Mouse (Mus musculus) embryonic facial prominence, embryonic 13.5 days (tissue): ENCODE measurements around the gene Platr17. TPM values are rescaled to one million over a fixed set of nuclear protein-coding genes. Genes with fewer than 3 reads are reported as not detected.

ENCODE experiments used
- ATAC-seq: fragments of 200-750 bp; cut with Nextera tagmentation; 2 replicates; pipeline ENCODE4 v1.8.0; 2017; ENCODE audit warnings: low read depth; ENCODE audit not compliant: insufficient number of reproducible peaks, insufficient read depth, low FRiP score, low TSS enrichment
- H3K27ac ChIP-seq: fragments of 300-500 bp; sonication (generic); 2 replicates; pipeline ENCODE4 v1.5.1; 2015; ENCODE audit warnings: moderate library complexity, mild to moderate bottlenecking, inconsistent platforms
- H3K27me3 ChIP-seq: fragments of 300-500 bp; sonication (generic); 2 replicates; pipeline ENCODE4 v1.6.1; 2015; ENCODE audit warnings: mild to moderate bottlenecking, inconsistent platforms
- H3K36me3 ChIP-seq: fragments of 300-500 bp; sonication (generic); 2 replicates; pipeline ENCODE4 v1.6.1; 2015; ENCODE audit warnings: mild to moderate bottlenecking, inconsistent platforms
- H3K4me1 ChIP-seq: fragments of 300-500 bp; sonication (generic); 2 replicates; pipeline ENCODE4 v1.6.1; 2015; ENCODE audit warnings: inconsistent platforms
- H3K4me2 ChIP-seq: fragments of 300-500 bp; sonication (generic); 2 replicates; pipeline ENCODE4 v1.6.1; 2015; ENCODE audit warnings: moderate library complexity, mild to moderate bottlenecking, inconsistent platforms
- H3K4me3 ChIP-seq: fragments of 300-500 bp; sonication (generic); 2 replicates; pipeline ENCODE4 v1.5.1; 2015; ENCODE audit warnings: mild to moderate bottlenecking, inconsistent platforms
- H3K9ac ChIP-seq: fragments of 300-500 bp; sonication (generic); 2 replicates; pipeline ENCODE4 v1.6.1; 2015; ENCODE audit warnings: mild to moderate bottlenecking, inconsistent platforms
- H3K9me3 ChIP-seq: fragments of 300-500 bp; sonication (generic); 2 replicates; pipeline ENCODE4 v1.6.1; 2016; ENCODE audit warnings: inconsistent platforms
- WGBS: fragments of 180-500 bp; shearing (Covaris S2); methylation state at CpG from one replicate; pipeline ENCODE4 v1.1.7; 2015; ENCODE audit warnings: mixed read lengths; 5-methylcytosine and 5-hydroxymethylcytosine counted together
- polyA plus RNA-seq: library from polyadenylated mRNA; unstranded; fragments of >200 nt; fragmentation: Nextera tagmentation; extraction: Ambion mirVana; gene quantifications from 2 replicates; pipeline ENCODE4 v1.2.1, GENCODE M21; 2015

Platr17 gene
- polyA plus RNA-seq, 1 experiment from 2014 or later: 0.27 TPM

DNA sequence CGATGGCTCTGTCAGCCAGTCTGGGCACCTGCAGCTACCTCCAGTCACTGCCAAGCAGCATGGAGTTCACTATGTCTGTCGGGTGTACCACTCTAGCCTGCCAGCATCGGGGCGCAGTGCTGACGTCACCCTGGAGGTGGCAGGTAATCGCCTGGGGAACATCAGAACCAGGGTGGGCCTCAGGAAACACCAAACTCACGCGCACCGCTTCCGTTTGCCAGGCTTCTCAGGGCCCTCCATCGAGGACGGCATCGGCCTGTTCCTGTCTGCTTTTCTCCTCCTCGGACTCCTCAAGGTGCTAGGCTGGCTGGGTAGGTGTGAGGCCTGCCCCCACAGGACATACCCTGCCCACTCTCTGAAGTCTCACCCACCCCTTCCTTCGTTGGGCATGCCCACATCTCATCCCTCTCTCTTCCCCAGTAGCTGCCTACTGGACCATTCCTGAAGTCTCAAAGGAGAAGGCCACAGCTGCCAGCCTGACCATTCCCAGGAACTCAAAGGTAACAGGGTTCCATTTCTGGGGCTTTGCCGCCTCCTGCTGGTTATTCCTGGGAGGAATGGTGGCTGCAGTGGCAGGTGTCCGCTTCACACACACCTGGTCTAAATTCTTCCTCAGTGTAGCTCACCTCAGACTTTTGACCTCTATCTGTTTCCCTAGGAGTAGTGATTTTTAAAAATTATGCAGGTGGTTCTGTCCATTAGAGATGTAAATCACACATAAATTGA, 21.4 kb downstream of the Platr17 start:
- no peak for ATAC-seq
- 76% methylated on average over 17 of the region's 17 CpGs for WGBS
- H3K9me3 ChIP-seq: no peaks in the 10 kb centered on the region
- H3K27me3 ChIP-seq: no peaks in the 10 kb centered on the region
- peaks cover 28% of the 10 kb centered on the region for H3K36me3 ChIP-seq
- no peak overlapping the region for H3K4me2 ChIP-seq
- no peak overlapping the region for H3K27ac ChIP-seq
- no peak overlapping the region for H3K9ac ChIP-seq
- H3K4me1 ChIP-seq: peaks cover 16% of the 10 kb centered on the region
- H3K4me3 ChIP-seq: no peak overlapping the region

DNA sequence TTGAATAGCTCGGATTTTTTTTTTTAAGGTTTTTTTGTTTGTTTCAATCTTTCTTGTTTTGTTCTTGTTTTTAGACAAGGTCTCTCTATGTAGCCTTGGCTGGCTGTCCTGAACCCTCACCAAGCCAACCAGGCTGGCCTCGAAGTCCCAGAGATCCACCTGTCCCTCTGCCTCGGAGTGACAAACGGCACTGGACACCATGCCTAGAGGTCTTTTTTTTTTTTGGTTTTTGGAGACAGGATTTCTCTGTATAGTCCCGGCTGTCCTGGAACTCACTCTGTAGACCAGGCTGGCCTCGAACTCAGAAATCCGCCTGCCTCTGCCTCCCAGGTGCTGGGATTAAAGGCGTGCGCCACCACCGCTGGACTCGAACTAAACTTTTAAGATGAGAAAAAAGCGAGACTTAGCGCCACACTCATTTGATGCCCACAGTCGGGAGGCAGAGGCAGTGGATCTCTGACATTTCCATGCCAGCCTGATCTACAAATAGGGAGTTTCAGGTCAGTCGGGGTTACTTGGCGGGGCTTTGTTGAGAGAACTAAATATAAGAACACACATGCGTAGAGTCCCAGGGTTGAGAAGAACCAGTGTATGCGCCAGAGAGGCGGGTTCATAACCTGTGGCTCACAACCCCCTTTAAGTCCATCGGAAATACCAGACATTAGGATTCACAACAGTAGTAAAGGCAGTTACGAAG, 23.5 kb downstream of the Platr17 start:
- Histone ChIP-seq H3K27ac (no peak overlapping the region), H3K27me3 (no peaks in the 10 kb centered on the region)

DNA sequence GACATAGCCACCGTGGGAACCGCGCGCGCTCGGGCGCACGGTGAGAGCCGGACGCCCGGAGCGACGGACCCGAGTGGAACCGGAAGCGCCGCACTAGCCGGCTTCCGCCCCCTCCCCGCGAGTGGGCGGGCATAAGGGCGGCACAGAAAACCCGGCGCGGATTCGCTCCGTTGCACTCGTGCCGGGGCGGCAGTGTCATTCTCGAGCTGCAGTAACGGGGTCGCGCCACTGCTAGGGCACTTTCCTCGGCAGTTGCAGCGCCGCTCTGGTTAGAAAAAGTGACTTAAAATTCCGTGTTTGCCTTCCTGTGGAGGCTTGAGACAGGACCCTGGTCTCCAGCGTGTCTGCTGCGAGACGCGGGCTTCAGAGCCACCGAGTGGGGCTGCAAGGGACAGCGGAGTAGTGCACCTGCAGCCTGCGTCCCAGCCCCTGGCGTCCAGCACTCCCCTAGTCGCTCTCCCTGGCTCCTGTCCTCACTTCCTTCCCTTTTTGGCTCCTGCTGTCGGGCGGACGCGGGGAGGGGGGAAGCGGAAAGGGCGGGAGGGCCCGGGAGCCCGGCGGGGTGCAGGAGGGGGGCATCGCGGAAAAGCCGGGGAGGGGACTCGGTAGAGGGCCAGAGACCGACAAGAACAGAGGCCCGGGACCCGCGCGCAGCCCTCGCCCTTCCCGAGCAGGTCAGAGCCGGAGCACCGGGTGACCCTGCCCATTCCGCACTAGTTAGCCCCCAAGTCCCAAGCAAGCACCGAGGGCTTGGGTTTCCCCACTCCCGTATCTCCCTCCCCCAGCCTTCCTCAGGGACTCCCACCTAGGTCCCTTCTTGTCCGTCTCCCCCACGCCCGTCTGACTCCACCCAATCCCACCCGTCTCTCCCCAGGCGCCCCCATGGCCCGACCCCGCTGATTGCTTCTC, 24.7 kb downstream of the Platr17 start, which contains the start of gene Rgl2:
Rgl2 (plus strand) TSS at position 173 of the 909 bp plus-strand sequence.
- WGBS: under 1% methylated on average over 78 of the region's 80 CpGs
- Histone ChIP-seq H3K4me2 (peak within 1 kb of the TSS; percentile 99), H3K27ac (peak within 1 kb of the TSS; percentile 95), H3K27me3 (no peaks in the 10 kb centered on the region), H3K9me3 (no peaks in the 10 kb centered on the region), H3K4me1 (peaks cover 18% of the 10 kb centered on the region), H3K9ac (peak within 1 kb of the TSS; percentile 89), H3K4me3 (peak within 1 kb of the TSS; percentile 92), H3K36me3 (peaks cover 51% of the 10 kb centered on the region)
- peak; percentile 74 for ATAC-seq

More for the DNA sequence above, 23.5 kb downstream of the Platr17 start:
- ATAC-seq: no peak
- Histone ChIP-seq H3K4me1 (peaks cover 18% of the 10 kb centered on the region), H3K4me2 (peak overlapping the region; percentile 99), H3K9me3 (no peaks in the 10 kb centered on the region), H3K4me3 (peak overlapping the region; percentile 92), H3K9ac (peak overlapping the region; percentile 89), H3K36me3 (peaks cover 40% of the 10 kb centered on the region)
- 60% methylated on average over 21 of the region's 21 CpGs for WGBS

DNA sequence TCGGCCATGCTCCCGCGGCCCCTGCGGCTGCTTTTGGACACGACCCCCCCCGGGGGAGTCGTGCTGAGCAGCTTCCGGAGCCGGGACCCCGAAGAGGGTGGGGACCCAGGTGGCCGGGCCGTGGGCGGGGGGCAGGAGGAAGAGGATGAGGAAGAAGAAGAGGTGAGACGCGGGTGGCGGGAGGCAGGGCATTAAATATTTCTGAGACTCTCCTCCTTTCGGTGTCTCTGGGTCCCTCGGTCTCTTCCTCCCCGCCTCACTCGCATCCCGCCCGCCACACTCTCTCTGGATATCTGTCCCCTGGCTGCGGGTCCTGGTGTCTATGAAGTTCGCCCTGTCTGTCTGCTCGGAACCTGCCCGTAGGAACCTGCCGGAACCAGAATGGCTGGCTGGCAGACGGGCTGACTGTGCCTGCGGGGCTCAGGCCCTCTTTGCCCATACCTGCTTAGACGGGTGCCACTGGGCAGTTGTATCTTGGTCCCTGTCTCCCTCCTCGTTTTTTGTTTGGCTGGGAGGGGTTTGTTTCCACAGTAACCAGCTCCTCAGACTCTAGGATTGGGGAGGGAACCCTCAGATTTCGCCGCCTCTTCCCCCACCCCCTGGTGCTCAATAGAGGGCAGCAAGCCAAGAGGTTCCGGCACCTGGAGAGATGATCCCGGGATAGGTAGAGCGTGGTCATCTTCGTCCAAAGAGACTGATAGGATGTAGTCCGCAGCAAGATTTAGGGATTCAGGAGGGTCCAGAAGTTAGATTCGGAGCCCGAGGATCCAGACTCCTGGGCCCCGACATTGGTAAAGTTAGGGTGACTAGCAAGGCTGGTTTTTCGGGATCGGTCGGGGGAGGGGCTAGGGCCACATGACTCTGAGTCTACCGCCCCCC, 25.6 kb downstream of the Platr17 start:
- WGBS: 1% methylated on average over 45 of the region's 45 CpGs

DNA sequence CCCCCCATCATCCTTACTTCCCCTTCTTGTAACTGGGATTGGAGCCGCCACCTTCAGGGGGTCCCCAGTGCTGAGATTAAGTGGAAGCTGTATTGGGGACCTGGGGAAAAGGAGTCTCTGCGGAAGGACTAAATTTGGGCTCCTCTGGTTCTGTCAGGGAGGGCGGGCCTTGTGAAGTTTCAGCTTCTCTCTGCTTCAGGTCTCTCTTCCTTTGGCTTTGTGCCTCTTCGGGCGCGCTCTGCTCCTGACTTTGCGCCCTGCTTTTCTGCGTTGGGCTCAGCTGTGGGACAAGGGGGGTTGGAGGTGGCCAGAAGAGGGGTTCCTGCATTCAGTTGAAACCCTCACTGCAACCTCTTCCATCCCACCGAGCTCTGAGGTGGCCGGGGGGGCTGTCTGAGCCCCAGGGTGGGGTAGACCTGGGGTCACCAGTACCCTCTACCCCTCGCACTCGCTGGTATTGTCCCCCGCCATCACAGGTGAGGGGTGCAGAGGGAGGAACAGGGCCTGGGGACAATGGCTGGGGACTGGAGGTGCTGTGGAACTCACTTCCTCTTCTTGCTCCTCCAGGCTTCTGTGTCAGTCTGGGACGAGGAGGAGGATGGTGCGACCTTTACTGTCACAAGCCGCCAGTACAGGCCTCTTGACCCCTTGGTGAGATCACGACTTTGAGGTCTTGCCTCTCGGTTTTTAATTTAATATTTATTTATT, 26.4 kb downstream of the Platr17 start:
- H3K4me1 ChIP-seq: peaks cover 18% of the 10 kb centered on the region
- WGBS: 33% methylated on average over 18 of the region's 18 CpGs
- no peak for ATAC-seq

More for the DNA sequence above, 25.6 kb downstream of the Platr17 start:
- Histone ChIP-seq H3K27ac (peak overlapping the region; percentile 95), H3K9me3 (no peaks in the 10 kb centered on the region), H3K4me3 (peak overlapping the region; percentile 92), H3K36me3 (peaks cover 52% of the 10 kb centered on the region), H3K27me3 (no peaks in the 10 kb centered on the region), H3K4me2 (peak overlapping the region; percentile 99), H3K4me1 (peaks cover 18% of the 10 kb centered on the region), H3K9ac (peak overlapping the region; percentile 89)
- no peak for ATAC-seq

DNA sequence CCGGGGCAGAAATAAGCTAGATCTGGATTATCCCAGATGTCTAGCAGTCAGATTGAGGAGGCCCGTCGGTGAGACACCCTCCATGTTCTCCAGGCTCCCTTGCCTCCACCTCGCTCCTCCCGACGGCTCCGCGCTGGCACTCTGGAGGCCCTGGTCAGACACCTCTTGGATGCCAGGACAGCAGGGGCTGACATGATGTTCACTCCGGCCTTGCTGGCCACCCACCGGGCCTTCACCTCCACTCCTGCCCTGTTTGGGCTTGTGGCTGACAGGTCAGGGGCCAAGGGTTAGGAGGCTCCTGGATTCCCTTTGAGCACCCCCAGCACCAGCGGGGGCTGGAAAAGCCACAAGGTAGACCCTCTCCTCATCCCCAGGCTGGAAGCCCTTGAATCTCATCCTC, 27.0 kb downstream of the Platr17 start:
- Histone ChIP-seq H3K9me3 (no peaks in the 10 kb centered on the region), H3K9ac (peak overlapping the region; percentile 89), H3K4me1 (peaks cover 18% of the 10 kb centered on the region), H3K27me3 (no peaks in the 10 kb centered on the region), H3K27ac (no peak overlapping the region), H3K4me2 (peak overlapping the region; percentile 99), H3K36me3 (peaks cover 54% of the 10 kb centered on the region), H3K4me3 (no peak overlapping the region; the same call in 1 of the 2 replicates)
- ATAC-seq: no peak
- WGBS: 87% methylated on average over 11 of the region's 11 CpGs

More for the DNA sequence above, 26.4 kb downstream of the Platr17 start:
- H3K9me3 ChIP-seq: no peaks in the 10 kb centered on the region
- H3K36me3 ChIP-seq: peaks cover 52% of the 10 kb centered on the region
- no peaks in the 10 kb centered on the region for H3K27me3 ChIP-seq
- H3K4me2 ChIP-seq: peak overlapping the region; percentile 99
- H3K9ac ChIP-seq: peak overlapping the region; percentile 89
- H3K27ac ChIP-seq: peak overlapping the region; percentile 95
- peak overlapping the region; percentile 92 for H3K4me3 ChIP-seq

DNA sequence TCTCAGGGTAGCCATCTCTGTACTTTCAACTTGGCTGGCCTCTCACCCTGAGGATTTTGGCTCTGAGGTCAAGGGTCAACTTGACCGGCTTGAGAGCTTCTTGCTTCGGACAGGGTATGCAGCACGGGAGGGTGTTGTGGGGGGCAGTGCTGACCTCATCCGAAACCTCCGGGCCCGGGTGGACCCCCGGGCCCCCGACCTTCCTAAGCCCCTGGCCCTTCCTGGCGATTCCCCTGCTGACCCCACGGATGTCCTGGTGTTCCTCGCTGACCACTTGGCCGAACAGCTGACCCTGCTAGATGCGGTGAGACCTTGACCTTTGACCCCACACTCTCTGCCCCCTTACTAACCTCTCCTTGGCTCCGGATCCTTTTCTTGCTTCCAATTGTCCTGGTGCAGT, 27.5 kb downstream of the Platr17 start:
- Histone ChIP-seq H3K4me2 (no peak overlapping the region), H3K36me3 (peaks cover 54% of the 10 kb centered on the region)
- ATAC-seq: no peak

DNA sequence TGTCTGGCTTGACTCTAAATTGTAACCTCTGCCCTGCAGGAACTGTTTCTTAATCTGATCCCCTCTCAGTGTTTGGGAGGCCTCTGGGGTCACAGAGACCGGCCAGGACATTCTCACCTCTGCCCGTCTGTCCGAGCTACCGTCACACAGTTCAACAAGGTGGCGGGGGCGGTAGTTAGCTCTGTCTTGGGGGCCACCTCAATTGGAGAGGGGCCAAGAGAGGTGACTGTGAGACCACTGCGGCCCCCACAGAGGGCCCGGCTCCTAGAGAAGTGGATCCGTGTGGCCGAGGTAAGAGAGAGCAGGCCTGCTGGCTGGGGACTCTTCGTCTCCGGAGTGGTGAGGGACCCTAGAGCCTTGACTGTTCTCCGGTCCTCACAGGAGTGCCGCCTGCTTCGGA, 28.0 kb downstream of the Platr17 start:
- H3K4me3 ChIP-seq: no peak overlapping the region
- H3K4me1 ChIP-seq: peaks cover 15% of the 10 kb centered on the region
- no peak for ATAC-seq
- H3K27ac ChIP-seq: no peak overlapping the region
- no peak overlapping the region for H3K4me2 ChIP-seq
- H3K36me3 ChIP-seq: peaks cover 53% of the 10 kb centered on the region
- peak overlapping the region; percentile 27; the same call in 1 of the 2 replicates for H3K9ac ChIP-seq
- WGBS: 87% methylated on average over 15 of the region's 15 CpGs
- H3K9me3 ChIP-seq: no peaks in the 10 kb centered on the region
- no peaks in the 10 kb centered on the region for H3K27me3 ChIP-seq

More for the DNA sequence above, 27.5 kb downstream of the Platr17 start:
- Histone ChIP-seq H3K27me3 (no peaks in the 10 kb centered on the region), H3K9me3 (no peaks in the 10 kb centered on the region), H3K27ac (no peak overlapping the region), H3K4me1 (peaks cover 18% of the 10 kb centered on the region), H3K4me3 (no peak overlapping the region), H3K9ac (peak overlapping the region; percentile 89)
- 71% methylated on average over 14 of the region's 14 CpGs for WGBS

DNA sequence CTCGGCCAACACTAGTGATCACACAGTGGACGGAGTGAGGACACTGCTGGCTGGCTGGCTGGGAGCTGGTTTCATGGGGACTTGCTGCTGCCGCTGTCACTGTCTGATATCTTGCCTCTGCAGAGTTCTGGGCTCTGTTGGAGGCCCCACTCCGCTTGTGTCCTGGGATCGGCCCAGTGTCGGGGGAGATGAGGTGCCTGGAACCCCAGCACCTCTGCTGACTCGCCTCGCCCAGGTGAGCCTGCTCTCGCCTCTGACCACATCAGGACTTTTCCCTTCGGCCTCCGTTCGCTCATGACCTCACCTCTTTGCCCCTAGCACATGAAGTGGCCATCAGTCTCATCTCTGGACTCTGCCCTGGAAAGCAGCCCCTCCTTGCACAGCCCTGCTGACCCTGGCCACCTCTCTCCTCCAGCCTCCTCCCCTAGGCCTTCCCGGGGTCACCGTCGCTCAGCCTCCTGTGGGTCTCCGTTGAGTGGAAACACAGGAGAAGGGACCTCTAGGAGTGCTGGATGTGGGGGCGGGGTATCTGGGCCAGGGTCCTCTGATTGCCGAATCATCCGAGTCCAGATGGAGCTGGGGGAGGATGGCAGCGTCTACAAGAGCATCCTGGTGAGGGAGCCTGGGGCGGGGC, 30.6 kb downstream of the Platr17 start:
- H3K36me3 ChIP-seq: peaks cover 60% of the 10 kb centered on the region

DNA sequence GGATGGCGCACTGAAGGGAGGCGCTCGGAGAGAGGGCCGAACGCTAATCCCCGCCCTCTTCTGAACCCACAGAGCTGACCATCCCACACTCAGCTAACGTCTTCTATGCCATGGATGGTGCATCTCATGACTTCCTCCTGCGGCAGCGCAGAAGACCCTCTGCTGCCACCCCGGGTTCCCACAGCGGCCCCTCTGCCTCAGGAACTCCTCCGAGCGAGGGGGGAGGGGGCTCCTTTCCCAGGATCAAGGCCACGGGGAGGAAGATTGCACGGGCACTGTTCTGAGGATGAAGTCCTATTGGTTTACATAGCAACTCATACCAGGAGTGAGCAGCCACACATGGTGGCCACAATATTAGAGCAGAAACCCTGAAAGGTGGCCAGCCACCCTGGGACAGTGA, 32.1 kb downstream of the Platr17 start:
- H3K4me1 ChIP-seq: peaks cover 23% of the 10 kb centered on the region
- no peak for ATAC-seq
- H3K36me3 ChIP-seq: peaks cover 62% of the 10 kb centered on the region
- 0 out of 2 replicates have a peak overlapping the region, but pooled peaks have one; percentile 6 for H3K9ac ChIP-seq
- H3K27me3 ChIP-seq: no peaks in the 10 kb centered on the region
- H3K4me2 ChIP-seq: no peak overlapping the region
- 0 out of 2 replicates have a peak overlapping the region, but pooled peaks have one; percentile 3 for H3K4me3 ChIP-seq
- WGBS: 85% methylated on average over 15 of the region's 15 CpGs
- H3K9me3 ChIP-seq: no peaks in the 10 kb centered on the region
- H3K27ac ChIP-seq: no peak overlapping the region

More for the DNA sequence above, 30.6 kb downstream of the Platr17 start:
- no peak overlapping the region for H3K4me2 ChIP-seq
- H3K27me3 ChIP-seq: no peaks in the 10 kb centered on the region
- no peak overlapping the region for H3K27ac ChIP-seq
- H3K4me3 ChIP-seq: no peak overlapping the region
- no peak overlapping the region for H3K9ac ChIP-seq
- WGBS: 84% methylated on average over 21 of the region's 21 CpGs
- no peaks in the 10 kb centered on the region for H3K9me3 ChIP-seq
- ATAC-seq: no peak
- peaks cover 20% of the 10 kb centered on the region for H3K4me1 ChIP-seq
